ENCODE assay signal across 9 mouse cellular contexts in genomic region chr10:70246076-70246475, GRCm38 (mm10). TPM values are rescaled to one million over a fixed set of nuclear protein-coding genes. Genes with fewer than 3 reads are reported as not detected.
DNase-seq lines count a peak whose midpoint lies in the region; ATAC-seq lines count a peak whose summit lies in the region.
"Had no signal": no experiment of that assay in that cellular context is flagged by ENCODE, and none has a peak within 500 bp of the region (broad histone marks: within the 10 kb centered on the region; RNA-seq: fewer than 3 reads in every experiment).

No protein-coding gene starts in this region.

- H3K4me1 ChIP-seq in heart, embryonic 10.5 days = peaks cover 27% of the 10 kb centered on the region
- peaks cover 18% of the 10 kb centered on the region for H3K4me1 ChIP-seq in embryonic facial prominence, embryonic 15.5 days
- H3K4me1 ChIP-seq in midbrain, embryonic 12.5 days = peaks cover 9% of the 10 kb centered on the region; the same call in 1 of the 2 replicates

- intact Hi-C loops in heart, postnatal 25 days (cut with DNase I) = loop anchor here (5.0 kb wide), 1 partner anchor 51 kb away; no protein-coding TSS in a partner anchor

- no peak for ATAC-seq in embryonic facial prominence, embryonic 15.5 days (ENCODE audit: insufficient number of reproducible peaks, low FRiP score, low TSS enrichment, low read depth)
- ATAC-seq in midbrain, embryonic 12.5 days (ENCODE audit: low FRiP score, low read depth) = no peak

- peak overlapping the region; percentile 75 for H3K4me3 ChIP-seq in heart, embryonic 10.5 days
- peak overlapping the region; percentile 58 for H3K4me3 ChIP-seq in embryonic facial prominence, embryonic 15.5 days (replicated peaks)
- peak overlapping the region; percentile 59 for H3K4me3 ChIP-seq in midbrain, embryonic 12.5 days

- no peak overlapping the region for H3K27ac ChIP-seq in heart, embryonic 10.5 days
- H3K27ac ChIP-seq in embryonic facial prominence, embryonic 15.5 days (replicated peaks) = no peak overlapping the region
- no peak overlapping the region for H3K27ac ChIP-seq in midbrain, embryonic 12.5 days (replicated peaks)

- peak overlapping the region; percentile 95; the same call in 1 of the 2 replicates for H3K4me2 ChIP-seq in embryonic facial prominence, embryonic 15.5 days (replicated peaks)
- H3K4me2 ChIP-seq in midbrain, embryonic 12.5 days (replicated peaks) = peak overlapping the region; percentile 88

- no peak for DNase-seq in heart, embryonic 10.5 days (ENCODE audit: low spot score)
- no peak for DNase-seq in heart, postnatal 25 days (ENCODE audit: low spot score)
- peak; percentile 73 to 78 for DNase-seq in kidney, adult 8-10 months
- DNase-seq in ovary, postnatal 10 days (ENCODE audit: low spot score) = no peak
- DNase-seq in urinary bladder, adult 18-20 months (ENCODE audit: low spot score in 2 of 2) = no peak
- no peak for DNase-seq in gastrocnemius, postnatal 4 days (ENCODE audit: low spot score in 2 of 2)

- no peaks in the 10 kb centered on the region for H3K36me3 ChIP-seq in heart, embryonic 10.5 days
- no peaks in the 10 kb centered on the region for H3K36me3 ChIP-seq in embryonic facial prominence, embryonic 15.5 days
- no peaks in the 10 kb centered on the region for H3K36me3 ChIP-seq in midbrain, embryonic 12.5 days

- no peak overlapping the region for H3K9ac ChIP-seq in embryonic facial prominence, embryonic 15.5 days
- H3K9ac ChIP-seq in midbrain, embryonic 12.5 days (replicated peaks) = no peak overlapping the region

- 33% methylated on average over 9 of the region's 9 CpGs for WGBS in heart, embryonic 10.5 days
- 37% methylated on average over 9 of the region's 9 CpGs for WGBS in embryonic facial prominence, embryonic 15.5 days
- 39% methylated on average over 9 of the region's 9 CpGs for WGBS in midbrain, embryonic 12.5 days

- peaks cover 50% of the 10 kb centered on the region for H3K27me3 ChIP-seq in heart, embryonic 10.5 days (ENCODE audit: insufficient read depth, poor library complexity, severe bottlenecking)
- peaks cover 32% of the 10 kb centered on the region for H3K27me3 ChIP-seq in embryonic facial prominence, embryonic 15.5 days
- peaks cover 54% of the 10 kb centered on the region for H3K27me3 ChIP-seq in midbrain, embryonic 12.5 days

- H3K9me3 ChIP-seq in heart, embryonic 10.5 days = no peaks in the 10 kb centered on the region
- no peaks in the 10 kb centered on the region for H3K9me3 ChIP-seq in embryonic facial prominence, embryonic 15.5 days (replicated peaks)
- H3K9me3 ChIP-seq in midbrain, embryonic 12.5 days = no peaks in the 10 kb centered on the region

RNA-seq across cellular contexts. Expression of gene Slc16a9, which starts 1.2 kb away (rescaled TPM):
- polyA plus RNA-seq in heart, embryonic 10.5 days (2016; fragmentation: Nextera tagmentation; extraction: Ambion mirVana) = 0.91 and 1.6 TPM in 2 replicates
- total RNA-seq in heart, postnatal 25 days (2021) = 1 to 10 TPM; 3.3 to 3.6 TPM
- 1.7 and 2.4 TPM in 2 replicates for polyA plus RNA-seq in embryonic facial prominence, embryonic 15.5 days (2015; fragmentation: Nextera tagmentation; extraction: Ambion mirVana)
- polyA plus RNA-seq in midbrain, embryonic 12.5 days (2016; fragmentation: Nextera tagmentation; extraction: Ambion mirVana) = 1.1 and 1.2 TPM in 2 replicates
- 1 to 10 TPM; 3.2 to 3.7 TPM for total RNA-seq in gastrocnemius, postnatal 4 days (2021)

RNA-seq across cellular contexts. Expression of gene Mrln, which starts 41.6 kb away (rescaled TPM):
- 0.63 and 1.2 TPM in 2 replicates for polyA plus RNA-seq in heart, embryonic 10.5 days (2016; fragmentation: Nextera tagmentation; extraction: Ambion mirVana)
- total RNA-seq in heart, postnatal 25 days (2021) = 1 to 10 TPM; 3.0 to 3.8 TPM
- polyA plus RNA-seq in embryonic facial prominence, embryonic 15.5 days (2015; fragmentation: Nextera tagmentation; extraction: Ambion mirVana) = 23.9 and 30.1 TPM in 2 replicates
- polyA plus RNA-seq in midbrain, embryonic 12.5 days (2016; fragmentation: Nextera tagmentation; extraction: Ambion mirVana) = 0.75 and 0.81 TPM in 2 replicates
- total RNA-seq in gastrocnemius, postnatal 4 days (2021) = 100 to 1,000 TPM; 151 to 157 TPM
- polyA plus RNA-seq: large intestine, adult 2 months had no signal

Comparison
In these comparisons a context has a peak if more than half of its experiments do, and no peak if none do; other contexts are left out.
1. DNase-seq: peak in kidney, adult 8-10 months (2 of 2); none in heart, embryonic 10.5 days (single experiment), heart, postnatal 25 days (single experiment), ovary, postnatal 10 days (single experiment), urinary bladder, adult 18-20 months (0 of 2) and gastrocnemius, postnatal 4 days (0 of 2).
2. RNA of gene Mrln, which starts 41.6 kb away (polyA plus RNA-seq): 23.9 to 30.1 TPM in embryonic facial prominence, embryonic 15.5 days; 0.75 to 0.81 TPM in midbrain, embryonic 12.5 days and 0.63 to 1.2 TPM in heart, embryonic 10.5 days; every median in the first group is over 10 times any median in the second.
3. Peak in every context shown above with its lines, with median percentiles within 50 percentile points of each other: H3K4me3 ChIP-seq.